Mouse (Mus musculus) midbrain, embryonic 14.5 days (tissue): ENCODE measurements at regions not wholly inside any gene's neighbourhood (a gene's known extent, or its start where the extent isn't known, plus 50 kb on each side); places are given as distances from the start of the nearest gene placed in this dataset.
"Not testable (repeated sequence)": the region's sequence is repeated elsewhere in the genome, so short reads cannot be mapped to it uniquely, and the experiment has no call there.

Experiments used
- ATAC-seq: fragments of 200-750 bp; cut with Nextera tagmentation; 2 replicates; pipeline ENCODE4 v1.8.0; 2017; ENCODE audit warnings: moderate number of reproducible peaks, moderate library complexity; ENCODE audit not compliant: low FRiP score, low TSS enrichment
- DNase-seq: peaks from one replicate; pipeline ENCODE4 v3.0.0-alpha.2; 2015
- H3K27ac ChIP-seq: fragments of 300-500 bp; sonication (generic); replicated peaks from 2 replicates; pipeline ENCODE4 v1.5.1; 2014; ENCODE audit warnings: mild to moderate bottlenecking, low read depth, low read length, moderate library complexity
- H3K27me3 ChIP-seq: fragments of 300-500 bp; sonication (generic); 2 replicates; pipeline ENCODE4 v1.6.1; 2014; ENCODE audit warnings: low read length, control low read depth, mixed read lengths; ENCODE audit not compliant: control insufficient read depth, insufficient read depth
- H3K36me3 ChIP-seq: fragments of 300-500 bp; sonication (generic); 2 replicates; pipeline ENCODE4 v1.6.1; 2014; ENCODE audit warnings: low read length, control low read depth; ENCODE audit not compliant: control insufficient read depth, insufficient read depth
- H3K4me1 ChIP-seq: fragments of 300-500 bp; sonication (generic); 2 replicates; pipeline ENCODE4 v1.6.1; 2014; ENCODE audit warnings: mild to moderate bottlenecking, antibody characterized with exemption, low read length, control low read depth; ENCODE audit not compliant: control insufficient read depth, insufficient read depth
- H3K4me2 ChIP-seq: fragments of 300-500 bp; sonication (generic); 2 replicates; pipeline ENCODE4 v1.6.1; 2014; ENCODE audit warnings: mild to moderate bottlenecking, low read length, moderate library complexity
- H3K4me3 ChIP-seq: fragments of 300-500 bp; sonication (generic); replicated peaks from 2 replicates; pipeline ENCODE4 v1.5.1; 2014; ENCODE audit warnings: low read depth, low read length
- H3K9ac ChIP-seq: fragments of 300-500 bp; sonication (generic); replicated peaks from 2 replicates; pipeline ENCODE4 v1.6.1; 2014; ENCODE audit warnings: mild to moderate bottlenecking, low read length, moderate library complexity
- H3K9me3 ChIP-seq: fragments of 300-500 bp; sonication (generic); 2 replicates; pipeline ENCODE4 v1.6.1; 2016; ENCODE audit warnings: low read length, control low read depth, mixed read lengths; ENCODE audit not compliant: control insufficient read depth
- WGBS: fragments of 180-500 bp; shearing (Covaris S2); extraction: QIAGEN DNeasy Blood & Tissue Kit; methylation state at CpG from one replicate; pipeline ENCODE4 v1.1.7; 2014; 5-methylcytosine and 5-hydroxymethylcytosine counted together

DNA sequence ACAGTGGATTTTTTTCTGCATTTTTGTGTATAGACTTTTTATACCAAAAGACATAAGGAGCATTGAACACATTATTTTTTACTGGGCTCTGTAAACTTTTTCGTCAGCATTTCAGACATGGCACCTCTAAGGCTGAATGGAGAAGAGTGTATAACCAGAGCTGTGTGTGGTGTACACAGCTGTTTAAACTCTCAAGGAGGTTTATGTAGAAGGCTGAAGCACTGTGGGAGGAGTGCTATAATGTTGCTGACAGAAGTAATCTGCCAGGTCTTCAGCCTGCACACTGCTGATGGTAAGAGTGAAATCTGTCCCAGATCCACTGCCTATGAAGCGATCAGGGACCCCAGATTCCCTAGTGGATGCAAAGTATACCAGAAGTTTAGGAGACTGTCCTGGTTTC is 575.4 kb downstream of the Rpia start:
- not testable (repeated sequence) for H3K9ac ChIP-seq, H3K9me3 ChIP-seq, H3K36me3 ChIP-seq, H3K27ac ChIP-seq, H3K4me1 ChIP-seq, ATAC-seq, H3K4me3 ChIP-seq, H3K27me3 ChIP-seq, DNase-seq, H3K4me2 ChIP-seq
- WGBS, result 86% methylated on average over 2 of the region's 2 CpGs

- H3K36me3 ChIP-seq, H3K4me2 ChIP-seq, H3K9ac ChIP-seq, DNase-seq, H3K27ac ChIP-seq, H3K27me3 ChIP-seq, H3K4me3 ChIP-seq, H3K9me3 ChIP-seq, ATAC-seq, H3K4me1 ChIP-seq: not testable (repeated sequence)
- WGBS, result 95% methylated on average over 3 of the region's 3 CpGs
Measured at GRCm38 (mm10) chr6:70215781-70216180, 576.3 kb downstream of the Rpia start.
